Mouse (Mus musculus) midbrain, embryonic 12.5 days (tissue): ENCODE measurements around the gene Otogl. TPM values are rescaled to one million over a fixed set of nuclear protein-coding genes. Genes with fewer than 3 reads are reported as not detected.

Source experiments
- ATAC-seq: fragments of 200-750 bp; cut with Nextera tagmentation; 2 replicates; pipeline ENCODE4 v1.8.0; 2017; ENCODE audit warnings: low read depth, moderate TSS enrichment, moderate library complexity; ENCODE audit not compliant: low FRiP score
- H3K27ac ChIP-seq: fragments of 300-500 bp; sonication (generic); replicated peaks from 2 replicates; pipeline ENCODE4 v1.5.1; 2016; ENCODE audit warnings: mild to moderate bottlenecking
- H3K27me3 ChIP-seq: fragments of 300-500 bp; sonication (generic); 2 replicates; pipeline ENCODE4 v1.6.1; 2016; ENCODE audit warnings: mild to moderate bottlenecking
- H3K36me3 ChIP-seq: fragments of 300-500 bp; sonication (generic); 2 replicates; pipeline ENCODE4 v1.6.1; 2016
- H3K4me1 ChIP-seq: fragments of 300-500 bp; sonication (generic); 2 replicates; pipeline ENCODE4 v1.6.1; 2016
- H3K4me2 ChIP-seq: fragments of 300-500 bp; sonication (generic); replicated peaks from 2 replicates; pipeline ENCODE4 v1.6.1; 2016; ENCODE audit warnings: mild to moderate bottlenecking, moderate library complexity
- H3K4me3 ChIP-seq: fragments of 300-500 bp; sonication (generic); 2 replicates; pipeline ENCODE4 v1.5.1; 2016; ENCODE audit warnings: mild to moderate bottlenecking
- H3K9ac ChIP-seq: fragments of 300-500 bp; sonication (generic); replicated peaks from 2 replicates; pipeline ENCODE4 v1.6.1; 2016; ENCODE audit warnings: mild to moderate bottlenecking, moderate library complexity
- H3K9me3 ChIP-seq: fragments of 300-500 bp; sonication (generic); 2 replicates; pipeline ENCODE4 v1.6.1; 2016; ENCODE audit warnings: mild to moderate bottlenecking
- WGBS: fragments of 180-500 bp; shearing (Covaris S2); methylation state at CpG from one replicate; pipeline ENCODE4 v1.1.7; 2016; 5-methylcytosine and 5-hydroxymethylcytosine counted together
- polyA plus RNA-seq: library from polyadenylated mRNA; unstranded; fragments of >200 nt; fragmentation: Nextera tagmentation; extraction: Ambion mirVana; gene quantifications from 2 replicates; pipeline ENCODE4 v1.2.1, GENCODE M21; 2016

Otogl gene
- polyA plus RNA-seq, 1 experiment from 2014 or later = not detected

- no peak for ATAC-seq
- WGBS = 76% methylated on average over 2 of the region's 2 CpGs
Measured at GRCm38 (mm10) chr10:107779548-107779947, 132.4 kb downstream of the Otogl start.

GRCm38 (mm10) chr10:107759624-107760023 lies 152.3 kb downstream of the Otogl start:
- Histone ChIP-seq H3K4me3 (no peak overlapping the region), H3K4me1 (no peaks in the 10 kb centered on the region), H3K36me3 (no peaks in the 10 kb centered on the region), H3K9ac (no peak overlapping the region), H3K27ac (no peak overlapping the region), H3K9me3 (no peaks in the 10 kb centered on the region), H3K27me3 (no peaks in the 10 kb centered on the region), H3K4me2 (no peak overlapping the region)
- no peak for ATAC-seq
- WGBS = 64% methylated on average over 1 of the region's 1 CpGs

More at GRCm38 (mm10) chr10:107779548-107779947, 132.4 kb downstream of the Otogl start:
- H3K4me2 ChIP-seq = no peak overlapping the region
- H3K9me3 ChIP-seq = no peaks in the 10 kb centered on the region
- H3K9ac ChIP-seq = no peak overlapping the region
- no peaks in the 10 kb centered on the region for H3K36me3 ChIP-seq
- H3K27ac ChIP-seq = no peak overlapping the region
- no peaks in the 10 kb centered on the region for H3K27me3 ChIP-seq
- no peak overlapping the region for H3K4me3 ChIP-seq
- H3K4me1 ChIP-seq = no peaks in the 10 kb centered on the region

GRCm38 (mm10) chr10:107753471-107753870 lies 158.5 kb downstream of the Otogl start:
- H3K9me3 ChIP-seq = no peaks in the 10 kb centered on the region
- peaks cover 10% of the 10 kb centered on the region for H3K4me1 ChIP-seq
- ATAC-seq = no peak
- no peaks in the 10 kb centered on the region for H3K36me3 ChIP-seq
- H3K27me3 ChIP-seq = no peaks in the 10 kb centered on the region
- H3K4me2 ChIP-seq = no peak overlapping the region
- H3K9ac ChIP-seq = no peak overlapping the region
- H3K4me3 ChIP-seq = no peak overlapping the region
- 95% methylated on average over 3 of the region's 3 CpGs for WGBS
- H3K27ac ChIP-seq = no peak overlapping the region

GRCm38 (mm10) chr10:107752351-107753143 lies 159.4 kb downstream of the Otogl start:
- Histone ChIP-seq H3K9me3 (no peaks in the 10 kb centered on the region), H3K4me3 (peak overlapping the region; percentile 9; the same call in 1 of the 2 replicates), H3K27me3 (no peaks in the 10 kb centered on the region), H3K36me3 (no peaks in the 10 kb centered on the region), H3K9ac (no peak overlapping the region), H3K4me1 (peaks cover 10% of the 10 kb centered on the region), H3K27ac (no peak overlapping the region), H3K4me2 (peak overlapping the region; percentile 44)
- WGBS = 27% methylated on average over 14 of the region's 15 CpGs
- ATAC-seq = peak; percentile 95

GRCm38 (mm10) chr10:107751944-107752343 lies 160.0 kb downstream of the Otogl start:
- H3K27ac ChIP-seq = no peak overlapping the region
- WGBS = 30% methylated on average over 6 of the region's 6 CpGs
- H3K4me3 ChIP-seq = peak overlapping the region; percentile 9; the same call in 1 of the 2 replicates

GRCm38 (mm10) chr10:107747566-107747965 lies 164.4 kb downstream of the Otogl start:
- 22% methylated on average over 5 of the region's 5 CpGs for WGBS
- ATAC-seq = 0 out of 2 replicates have a peak, but pooled peaks have one; percentile 4
- Histone ChIP-seq H3K4me2 (no peak overlapping the region), H3K4me3 (no peak overlapping the region), H3K27me3 (no peaks in the 10 kb centered on the region), H3K27ac (no peak overlapping the region), H3K9me3 (no peaks in the 10 kb centered on the region), H3K36me3 (no peaks in the 10 kb centered on the region), H3K9ac (no peak overlapping the region), H3K4me1 (peaks cover 6% of the 10 kb centered on the region)

More at GRCm38 (mm10) chr10:107751944-107752343, 160.0 kb downstream of the Otogl start:
- ATAC-seq = peak; percentile 46
- Histone ChIP-seq H3K27me3 (no peaks in the 10 kb centered on the region), H3K4me1 (peaks cover 10% of the 10 kb centered on the region), H3K9me3 (no peaks in the 10 kb centered on the region), H3K9ac (no peak overlapping the region), H3K36me3 (no peaks in the 10 kb centered on the region), H3K4me2 (peak overlapping the region; percentile 44)

GRCm38 (mm10) chr10:107746717-107747116 lies 165.2 kb downstream of the Otogl start:
- H3K9ac ChIP-seq = no peak overlapping the region
- H3K9me3 ChIP-seq = no peaks in the 10 kb centered on the region
- no peak; the same call in 1 of the 2 replicates for ATAC-seq
- no peak overlapping the region for H3K4me2 ChIP-seq
- no peak overlapping the region for H3K4me3 ChIP-seq
- WGBS = 34% methylated on average over 9 of the region's 9 CpGs
- H3K4me1 ChIP-seq = no peaks in the 10 kb centered on the region
- H3K36me3 ChIP-seq = no peaks in the 10 kb centered on the region
- no peak overlapping the region for H3K27ac ChIP-seq
- no peaks in the 10 kb centered on the region for H3K27me3 ChIP-seq

- H3K4me3 ChIP-seq = no peak overlapping the region
- no peak overlapping the region for H3K4me2 ChIP-seq
- H3K9me3 ChIP-seq = no peaks in the 10 kb centered on the region
- H3K27ac ChIP-seq = no peak overlapping the region
- no peak overlapping the region for H3K9ac ChIP-seq
- WGBS = 89% methylated on average over 5 of the region's 5 CpGs
- no peaks in the 10 kb centered on the region for H3K4me1 ChIP-seq
- H3K36me3 ChIP-seq = no peaks in the 10 kb centered on the region
- ATAC-seq = no peak
- no peaks in the 10 kb centered on the region for H3K27me3 ChIP-seq
Measured at GRCm38 (mm10) chr10:107739815-107740214, 172.1 kb downstream of the Otogl start.

GRCm38 (mm10) chr10:107737743-107738142 lies 174.2 kb downstream of the Otogl start:
- H3K4me1 ChIP-seq = peaks cover 3% of the 10 kb centered on the region; the same call in 1 of the 2 replicates
- no peak overlapping the region for H3K4me3 ChIP-seq
- H3K9me3 ChIP-seq = no peaks in the 10 kb centered on the region
- H3K27me3 ChIP-seq = no peaks in the 10 kb centered on the region
- H3K36me3 ChIP-seq = no peaks in the 10 kb centered on the region
- WGBS = 83% methylated on average over 6 of the region's 6 CpGs
- H3K9ac ChIP-seq = no peak overlapping the region
- H3K27ac ChIP-seq = no peak overlapping the region
- H3K4me2 ChIP-seq = no peak overlapping the region
- no peak for ATAC-seq

GRCm38 (mm10) chr10:107735448-107735847 lies 176.5 kb downstream of the Otogl start:
- H3K36me3 ChIP-seq = no peaks in the 10 kb centered on the region
- no peak overlapping the region for H3K27ac ChIP-seq
- H3K27me3 ChIP-seq = no peaks in the 10 kb centered on the region
- peaks cover 3% of the 10 kb centered on the region; the same call in 1 of the 2 replicates for H3K4me1 ChIP-seq
- H3K9me3 ChIP-seq = no peaks in the 10 kb centered on the region
- no peak overlapping the region for H3K4me3 ChIP-seq
- no peak overlapping the region for H3K9ac ChIP-seq
- H3K4me2 ChIP-seq = no peak overlapping the region
- 83% methylated on average over 7 of the region's 7 CpGs for WGBS
- no peak for ATAC-seq

GRCm38 (mm10) chr10:107734327-107734726 lies 177.6 kb downstream of the Otogl start:
- H3K9me3 ChIP-seq = no peaks in the 10 kb centered on the region
- no peak overlapping the region for H3K27ac ChIP-seq
- H3K4me3 ChIP-seq = no peak overlapping the region
- H3K27me3 ChIP-seq = no peaks in the 10 kb centered on the region
- no peaks in the 10 kb centered on the region for H3K36me3 ChIP-seq
- no peak for ATAC-seq
- no peak overlapping the region for H3K4me2 ChIP-seq
- H3K9ac ChIP-seq = no peak overlapping the region
- peaks cover 3% of the 10 kb centered on the region; the same call in 1 of the 2 replicates for H3K4me1 ChIP-seq

- no peak overlapping the region for H3K4me2 ChIP-seq
- no peak for ATAC-seq
Measured at GRCm38 (mm10) chr10:107725631-107726030, 186.3 kb downstream of the Otogl start.

More at GRCm38 (mm10) chr10:107725631-107726030, 186.3 kb downstream of the Otogl start:
- Histone ChIP-seq H3K9me3 (no peaks in the 10 kb centered on the region), H3K27ac (no peak overlapping the region), H3K27me3 (no peaks in the 10 kb centered on the region), H3K9ac (no peak overlapping the region), H3K36me3 (no peaks in the 10 kb centered on the region), H3K4me3 (no peak overlapping the region), H3K4me1 (no peaks in the 10 kb centered on the region)
- WGBS = 83% methylated on average over 7 of the region's 7 CpGs
